20 mouse cellular contexts compared by ENCODE assay signal in the genomic region with DNA sequence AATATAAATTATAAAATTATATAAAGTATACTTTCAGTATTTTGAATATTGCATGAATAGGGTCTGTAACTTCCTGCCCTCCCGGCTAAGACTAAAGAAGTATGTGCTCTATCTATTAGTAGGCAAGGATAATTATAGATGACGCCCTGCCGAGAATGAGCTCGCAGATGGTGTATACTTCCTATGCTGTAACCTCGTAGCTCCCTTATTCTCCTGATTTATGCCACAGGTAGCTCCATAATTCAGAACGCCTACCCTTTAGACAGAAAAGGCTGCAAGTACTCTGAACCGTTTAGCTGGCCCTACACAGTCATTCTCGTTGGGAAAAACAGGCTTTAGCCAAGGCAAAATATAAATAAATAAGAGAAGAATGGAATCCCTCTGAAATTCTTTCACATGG.
DNase-seq lines count a peak whose midpoint lies in the region; ATAC-seq lines count a peak whose summit lies in the region.
"Had no signal": no experiment of that assay in that cellular context is flagged by ENCODE, and none has a peak within 500 bp of the region (broad histone marks: within the 10 kb centered on the region; RNA-seq: fewer than 3 reads in every experiment).

No protein-coding gene starts in this region.

- no peaks in the 10 kb centered on the region for H3K9me3 ChIP-seq in neural tube, embryonic 11.5 days (ENCODE audit: control insufficient read depth, low read length)
- H3K9me3 ChIP-seq in forebrain, embryonic 11.5 days (ENCODE audit: control insufficient read depth, low read length): no peaks in the 10 kb centered on the region
- H3K9me3 ChIP-seq in hindbrain, embryonic 14.5 days (ENCODE audit: control insufficient read depth, low read length): no peaks in the 10 kb centered on the region
- no peaks in the 10 kb centered on the region for H3K9me3 ChIP-seq in neural tube, embryonic 15.5 days (replicated peaks)
- H3K9me3 ChIP-seq in kidney, embryonic 16.5 days (ENCODE audit: low read length): no peaks in the 10 kb centered on the region
- H3K9me3 ChIP-seq: heart, embryonic 12.5 days; liver, embryonic 13.5 days; stomach, embryonic 15.5 days had no signal

- H3K27me3 ChIP-seq in neural tube, embryonic 11.5 days (ENCODE audit: control insufficient read depth, insufficient read depth, low read length): no peaks in the 10 kb centered on the region
- H3K27me3 ChIP-seq in forebrain, embryonic 11.5 days (ENCODE audit: control insufficient read depth, insufficient read depth, low read length): no peaks in the 10 kb centered on the region
- H3K27me3 ChIP-seq in hindbrain, embryonic 14.5 days (ENCODE audit: control insufficient read depth, insufficient read depth, low read length): no peaks in the 10 kb centered on the region
- no peaks in the 10 kb centered on the region for H3K27me3 ChIP-seq in neural tube, embryonic 15.5 days (replicated peaks)
- no peaks in the 10 kb centered on the region for H3K27me3 ChIP-seq in kidney, embryonic 16.5 days (ENCODE audit: insufficient read depth, low read length)
- H3K27me3 ChIP-seq: heart, embryonic 12.5 days; liver, embryonic 13.5 days; megakaryocyte, embryonic 14.5 days; stomach, embryonic 15.5 days had no signal

- no peak overlapping the region for H3K4me2 ChIP-seq in neural tube, embryonic 11.5 days (ENCODE audit: low read depth)
- no peak overlapping the region; the same call in 1 of the 2 replicates for H3K4me2 ChIP-seq in forebrain, embryonic 11.5 days (ENCODE audit: low read depth, low read length, severe bottlenecking)
- no peak overlapping the region for H3K4me2 ChIP-seq in hindbrain, embryonic 14.5 days (replicated peaks)
- H3K4me2 ChIP-seq in neural tube, embryonic 15.5 days: no peak overlapping the region
- H3K4me2 ChIP-seq in kidney, embryonic 16.5 days (replicated peaks; ENCODE audit: low read depth, low read length): no peak overlapping the region
- H3K4me2 ChIP-seq: heart, embryonic 12.5 days; liver, embryonic 13.5 days; stomach, embryonic 15.5 days had no signal

- peaks cover 12% of the 10 kb centered on the region; the same call in 1 of the 2 replicates for H3K4me1 ChIP-seq in neural tube, embryonic 11.5 days (ENCODE audit: control insufficient read depth, insufficient read depth, low read length)
- H3K4me1 ChIP-seq in forebrain, embryonic 11.5 days (replicated peaks; ENCODE audit: control insufficient read depth, insufficient read depth, low read length): no peaks in the 10 kb centered on the region; the same call in 1 of the 2 replicates
- H3K4me1 ChIP-seq in hindbrain, embryonic 14.5 days (replicated peaks; ENCODE audit: control insufficient read depth, insufficient read depth, low read length): peaks cover 14% of the 10 kb centered on the region
- 0 out of 2 replicates have a peak, but pooled peaks cover 8% of the 10 kb centered on the region for H3K4me1 ChIP-seq in neural tube, embryonic 15.5 days
- H3K4me1 ChIP-seq in kidney, embryonic 16.5 days (ENCODE audit: insufficient read depth, low read length): 0 out of 2 replicates have a peak, but pooled peaks cover 3% of the 10 kb centered on the region
- H3K4me1 ChIP-seq: heart, embryonic 12.5 days; liver, embryonic 13.5 days; megakaryocyte, embryonic 14.5 days; stomach, embryonic 15.5 days had no signal

- 36% methylated on average over 8 of the region's 8 CpGs for WGBS in neural tube, embryonic 11.5 days
- 38% methylated on average over 8 of the region's 8 CpGs for WGBS in forebrain, embryonic 11.5 days
- 23% methylated on average over 8 of the region's 8 CpGs for WGBS in hindbrain, embryonic 14.5 days
- WGBS in neural tube, embryonic 15.5 days: 20% methylated on average over 8 of the region's 8 CpGs
- 47% methylated on average over 8 of the region's 8 CpGs for WGBS in kidney, embryonic 16.5 days

- ATAC-seq in neural tube, embryonic 11.5 days (ENCODE audit: insufficient read depth, low FRiP score, low TSS enrichment): peak; percentile 42
- peak; percentile 13; the same call in 1 of the 2 replicates for ATAC-seq in forebrain, embryonic 11.5 days (replicated peaks; ENCODE audit: low FRiP score)
- peak; percentile 41; the same call in 1 of the 2 replicates for ATAC-seq in hindbrain, embryonic 14.5 days (ENCODE audit: low FRiP score)
- ATAC-seq in neural tube, embryonic 15.5 days (ENCODE audit: low FRiP score): no peak
- ATAC-seq in kidney, embryonic 16.5 days (ENCODE audit: low FRiP score, low TSS enrichment): no peak
- ATAC-seq: CD4-positive, CD25-positive, alpha-beta regulatory T cell, adult 4 months; lung, postnatal 0 days had no signal

- no peak for DNase-seq in neural tube, embryonic 11.5 days (ENCODE audit: low spot score)
- no peak for DNase-seq in neural tube, embryonic 10.5 days (ENCODE audit: extremely low spot score, low spot score)
- no peak for DNase-seq in forebrain, embryonic 11.5 days (ENCODE audit: low spot score)
- no peak for DNase-seq in hindbrain, embryonic 14.5 days (ENCODE audit: low spot score)
- no peak for DNase-seq in testis, postnatal 14 days (ENCODE audit: low spot score)
- DNase-seq: adrenal gland, adult 8-10 months; cerebellum, adult 8-10 months; gastrocnemius, postnatal 36 days; kidney, adult 2 months; kidney, postnatal 36 days; liver, embryonic 13.5 days; spleen, adult 18-20 months; thymus, postnatal 14 days had no signal

- peak overlapping the region; percentile 72 for H3K27ac ChIP-seq in neural tube, embryonic 11.5 days (ENCODE audit: low read depth, low read length)
- H3K27ac ChIP-seq in forebrain, embryonic 11.5 days (ENCODE audit: low read depth, low read length): peak overlapping the region; percentile 33; the same call in 1 of the 2 replicates
- H3K27ac ChIP-seq in hindbrain, embryonic 14.5 days: peak overlapping the region; percentile 61; the same call in 1 of the 2 replicates
- peak overlapping the region; percentile 45; the same call in 1 of the 2 replicates for H3K27ac ChIP-seq in neural tube, embryonic 15.5 days (replicated peaks)
- no peak overlapping the region for H3K27ac ChIP-seq in kidney, embryonic 16.5 days (ENCODE audit: low read length)
- H3K27ac ChIP-seq: liver, embryonic 13.5 days; stomach, embryonic 15.5 days had no signal

- no peak overlapping the region for H3K4me3 ChIP-seq in neural tube, embryonic 11.5 days (ENCODE audit: low read depth, low read length)
- no peak overlapping the region for H3K4me3 ChIP-seq in forebrain, embryonic 11.5 days (ENCODE audit: low read depth, low read length)
- no peak overlapping the region for H3K4me3 ChIP-seq in hindbrain, embryonic 14.5 days (replicated peaks; ENCODE audit: low read length)
- H3K4me3 ChIP-seq in neural tube, embryonic 15.5 days (replicated peaks): no peak overlapping the region
- H3K4me3 ChIP-seq in kidney, embryonic 16.5 days (ENCODE audit: low read length): no peak overlapping the region
- H3K4me3 ChIP-seq: heart, embryonic 12.5 days; liver, embryonic 13.5 days; megakaryocyte, embryonic 14.5 days; stomach, embryonic 15.5 days had no signal

- no peaks in the 10 kb centered on the region for H3K36me3 ChIP-seq in neural tube, embryonic 11.5 days (ENCODE audit: control insufficient read depth, insufficient read depth, low read length)
- H3K36me3 ChIP-seq in forebrain, embryonic 11.5 days (ENCODE audit: control insufficient read depth, insufficient read depth, low read length): no peaks in the 10 kb centered on the region
- no peaks in the 10 kb centered on the region for H3K36me3 ChIP-seq in hindbrain, embryonic 14.5 days (replicated peaks; ENCODE audit: control insufficient read depth, insufficient read depth)
- no peaks in the 10 kb centered on the region for H3K36me3 ChIP-seq in neural tube, embryonic 15.5 days
- no peaks in the 10 kb centered on the region for H3K36me3 ChIP-seq in kidney, embryonic 16.5 days (ENCODE audit: insufficient read depth, low read length)
- H3K36me3 ChIP-seq: heart, embryonic 12.5 days; liver, embryonic 13.5 days; stomach, embryonic 15.5 days had no signal

- no peak overlapping the region; the same call in 1 of the 2 replicates for H3K9ac ChIP-seq in neural tube, embryonic 11.5 days (ENCODE audit: low read length)
- no peak overlapping the region for H3K9ac ChIP-seq in forebrain, embryonic 11.5 days (ENCODE audit: low read length)
- no peak overlapping the region for H3K9ac ChIP-seq in hindbrain, embryonic 14.5 days
- H3K9ac ChIP-seq in neural tube, embryonic 15.5 days (replicated peaks): no peak overlapping the region
- no peak overlapping the region for H3K9ac ChIP-seq in kidney, embryonic 16.5 days (replicated peaks; ENCODE audit: low read length)
- H3K9ac ChIP-seq: heart, embryonic 12.5 days; liver, embryonic 13.5 days; stomach, embryonic 15.5 days had no signal

Comparison
In these comparisons a context has a peak if more than half of its experiments do, and no peak if none do; other contexts are left out.
1. ATAC-seq: peak in neural tube, embryonic 11.5 days (single experiment), forebrain, embryonic 11.5 days (single experiment) and hindbrain, embryonic 14.5 days (single experiment); none in neural tube, embryonic 15.5 days (single experiment) and kidney, embryonic 16.5 days (single experiment).